Mouse (Mus musculus): ENCODE measurements around the gene Gm9733. TPM values are rescaled to one million over a fixed set of nuclear protein-coding genes. Genes with fewer than 3 reads are reported as not detected.
"Not testable (repeated sequence)": the region's sequence is repeated elsewhere in the genome, so short reads cannot be mapped to it uniquely, and the experiment has no call there.

The Gm9733 gene
- not detected in 2 replicates for polyA plus RNA-seq (2014; fragmentation: Nextera tagmentation; extraction: Ambion mirVana)

DNA sequence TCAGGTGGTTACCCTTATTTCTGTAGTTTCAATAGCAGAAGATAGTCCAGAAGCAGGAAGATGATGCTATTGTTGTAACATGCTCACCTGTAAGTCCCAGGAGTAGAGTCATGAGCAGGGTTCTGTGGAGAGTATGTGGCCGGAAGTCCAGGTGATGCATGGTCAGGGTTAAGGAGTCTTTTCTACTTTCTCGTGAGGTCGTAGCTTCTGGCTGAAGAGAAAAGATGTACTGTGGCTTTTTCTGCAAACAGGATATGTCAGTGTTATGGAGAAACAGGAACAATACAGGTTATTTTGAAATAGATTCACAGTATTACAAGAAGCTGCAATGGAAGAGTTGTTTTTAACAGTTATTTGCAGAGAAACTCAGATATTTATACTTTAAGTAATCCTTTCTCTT is at the start of gene Gm9733:
Gene Gm9733, minus strand, starts transcription at position 240 of the 400 bp plus-strand sequence.
- 83% methylated on average over 3 of the region's 3 CpGs for WGBS

DNA sequence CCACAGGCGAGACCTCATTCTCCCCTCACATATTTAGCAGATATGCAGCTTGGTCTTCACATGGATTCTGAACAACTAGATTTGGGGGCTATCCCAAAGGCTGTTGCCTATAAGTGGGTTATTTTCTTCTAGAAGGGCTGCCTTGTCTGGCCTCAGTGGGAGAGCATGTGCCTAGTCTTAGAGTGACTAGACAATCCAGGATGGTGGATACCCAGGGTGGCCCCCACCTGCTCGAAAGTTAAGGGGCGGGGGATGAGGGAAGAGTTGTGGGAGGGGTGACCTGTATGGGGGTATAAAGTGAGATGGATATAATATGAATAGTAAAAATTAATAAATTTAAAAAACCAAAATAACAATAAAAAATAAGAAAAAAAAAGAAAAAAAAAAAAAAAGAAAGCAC is 23.6 kb upstream of the Gm9733 start:
- H3K4me1 ChIP-seq (ENCODE audit: control insufficient read depth, insufficient read depth, low read length); H3K4me2 ChIP-seq (ENCODE audit: low read length); ATAC-seq; H3K9me3 ChIP-seq (replicated peaks; ENCODE audit: control insufficient read depth, low read length); H3K4me3 ChIP-seq (ENCODE audit: low read depth, low read length); DNase-seq (ENCODE audit: low spot score); H3K9ac ChIP-seq (ENCODE audit: low read length); H3K27ac ChIP-seq (ENCODE audit: low read depth, low read length); H3K27me3 ChIP-seq (replicated peaks; ENCODE audit: control insufficient read depth, insufficient read depth, low read length); H3K36me3 ChIP-seq (ENCODE audit: control insufficient read depth, insufficient read depth, low read length): not testable (repeated sequence)
- 80% methylated on average over 3 of the region's 3 CpGs for WGBS

More for the DNA sequence above, at the start of gene Gm9733:
- DNase-seq (ENCODE audit: low spot score), result no peak
- H3K9me3 ChIP-seq (replicated peaks; ENCODE audit: control insufficient read depth, low read length), result no peaks in the 10 kb centered on the region
- no peaks in the 10 kb centered on the region for H3K36me3 ChIP-seq (ENCODE audit: control insufficient read depth, insufficient read depth, low read length)
- H3K4me1 ChIP-seq (ENCODE audit: control insufficient read depth, insufficient read depth, low read length), result no peaks in the 10 kb centered on the region
- ATAC-seq, result no peak
- no peak within 1 kb of the TSS for H3K9ac ChIP-seq (ENCODE audit: low read length)
- H3K27me3 ChIP-seq (replicated peaks; ENCODE audit: control insufficient read depth, insufficient read depth, low read length), result no peaks in the 10 kb centered on the region
- no peak within 1 kb of the TSS for H3K4me3 ChIP-seq (ENCODE audit: low read depth, low read length)
- no peak within 1 kb of the TSS for H3K4me2 ChIP-seq (ENCODE audit: low read length)
- H3K27ac ChIP-seq (ENCODE audit: low read depth, low read length), result no peak within 1 kb of the TSS

DNA sequence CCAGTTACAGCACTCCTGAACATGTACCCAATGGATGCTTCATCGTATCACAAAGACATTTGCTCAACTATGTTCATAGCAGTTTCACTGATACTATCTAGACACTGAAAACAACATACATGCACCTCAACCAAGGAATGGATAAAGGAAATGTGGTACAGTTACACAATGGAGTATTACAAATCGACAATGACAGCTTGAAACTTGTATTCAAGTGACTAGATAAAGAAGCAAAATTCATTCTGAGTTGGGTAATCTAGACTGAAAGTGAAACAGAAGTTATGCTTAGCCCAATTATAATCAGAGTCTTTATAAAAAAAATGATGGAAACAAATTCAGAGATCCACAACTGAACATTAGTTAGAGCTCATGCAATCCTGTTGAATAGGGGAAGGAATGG is 18.2 kb upstream of the Gm9733 start:
- H3K4me3 ChIP-seq (ENCODE audit: low read depth, low read length); H3K4me2 ChIP-seq (ENCODE audit: low read length); H3K27me3 ChIP-seq (replicated peaks; ENCODE audit: control insufficient read depth, insufficient read depth, low read length); DNase-seq (ENCODE audit: low spot score); H3K9me3 ChIP-seq (replicated peaks; ENCODE audit: control insufficient read depth, low read length); H3K9ac ChIP-seq (ENCODE audit: low read length); H3K36me3 ChIP-seq (ENCODE audit: control insufficient read depth, insufficient read depth, low read length); H3K27ac ChIP-seq (ENCODE audit: low read depth, low read length); ATAC-seq; H3K4me1 ChIP-seq (ENCODE audit: control insufficient read depth, insufficient read depth, low read length): not testable (repeated sequence)
- 88% methylated on average over 1 of the region's 2 CpGs for WGBS

DNA sequence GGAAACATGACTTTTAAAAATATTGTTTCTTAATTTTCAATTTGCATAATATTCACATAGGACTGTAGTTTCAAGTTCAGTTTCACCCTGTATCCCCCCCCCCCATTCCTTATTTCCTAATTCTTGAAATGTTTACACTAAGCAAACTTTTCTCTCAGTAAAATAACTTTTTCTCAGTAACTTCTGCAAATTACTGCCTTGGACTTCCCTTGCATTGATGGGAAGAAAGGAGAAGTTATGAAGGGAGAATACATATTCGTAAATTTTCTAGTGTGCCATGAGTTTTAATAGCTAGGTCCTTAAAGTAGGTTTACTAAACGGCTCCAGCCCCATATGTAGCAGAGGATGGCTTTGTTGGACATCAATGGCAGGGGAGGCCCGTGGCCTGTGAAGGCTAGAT is 13.5 kb upstream of the Gm9733 start:
- H3K4me1 ChIP-seq (ENCODE audit: control insufficient read depth, insufficient read depth, low read length); ATAC-seq; H3K9ac ChIP-seq (ENCODE audit: low read length); DNase-seq (ENCODE audit: low spot score); H3K4me3 ChIP-seq (ENCODE audit: low read depth, low read length); H3K4me2 ChIP-seq (ENCODE audit: low read length); H3K9me3 ChIP-seq (replicated peaks; ENCODE audit: control insufficient read depth, low read length); H3K27me3 ChIP-seq (replicated peaks; ENCODE audit: control insufficient read depth, insufficient read depth, low read length); H3K36me3 ChIP-seq (ENCODE audit: control insufficient read depth, insufficient read depth, low read length); H3K27ac ChIP-seq (ENCODE audit: low read depth, low read length): not testable (repeated sequence)
- 70% methylated on average over 3 of the region's 3 CpGs for WGBS

DNA sequence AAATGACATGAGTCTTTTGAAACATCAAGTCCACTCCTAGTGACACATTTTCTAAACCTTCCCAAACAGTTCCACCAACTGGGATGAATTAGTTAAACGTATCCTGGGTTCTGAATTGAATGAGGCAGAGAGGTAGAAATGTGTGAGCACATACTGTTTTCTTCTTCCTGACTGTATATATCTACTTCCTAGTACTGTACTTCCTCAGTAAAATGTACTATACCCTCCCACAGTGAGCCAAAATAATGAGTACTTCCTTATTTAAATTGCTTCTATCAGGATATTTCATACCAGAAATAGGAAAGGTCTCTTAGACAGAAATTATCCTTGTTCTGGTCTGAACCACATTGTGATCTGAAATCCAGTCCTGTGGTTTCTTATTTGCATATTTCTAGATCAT is 8.2 kb upstream of the Gm9733 start:
- Histone ChIP-seq H3K4me2 (ENCODE audit: low read length) (no peak overlapping the region), H3K27ac (ENCODE audit: low read depth, low read length) (no peak overlapping the region), H3K4me1 (ENCODE audit: control insufficient read depth, insufficient read depth, low read length) (no peaks in the 10 kb centered on the region), H3K9me3 (replicated peaks; ENCODE audit: control insufficient read depth, low read length) (no peaks in the 10 kb centered on the region), H3K27me3 (replicated peaks; ENCODE audit: control insufficient read depth, insufficient read depth, low read length) (no peaks in the 10 kb centered on the region), H3K4me3 (ENCODE audit: low read depth, low read length) (no peak overlapping the region), H3K9ac (ENCODE audit: low read length) (no peak overlapping the region), H3K36me3 (ENCODE audit: control insufficient read depth, insufficient read depth, low read length) (no peaks in the 10 kb centered on the region)
- WGBS, result 75% methylated on average over 1 of the region's 1 CpGs
- DNase-seq (ENCODE audit: low spot score) (no peak), ATAC-seq (no peak)

DNA sequence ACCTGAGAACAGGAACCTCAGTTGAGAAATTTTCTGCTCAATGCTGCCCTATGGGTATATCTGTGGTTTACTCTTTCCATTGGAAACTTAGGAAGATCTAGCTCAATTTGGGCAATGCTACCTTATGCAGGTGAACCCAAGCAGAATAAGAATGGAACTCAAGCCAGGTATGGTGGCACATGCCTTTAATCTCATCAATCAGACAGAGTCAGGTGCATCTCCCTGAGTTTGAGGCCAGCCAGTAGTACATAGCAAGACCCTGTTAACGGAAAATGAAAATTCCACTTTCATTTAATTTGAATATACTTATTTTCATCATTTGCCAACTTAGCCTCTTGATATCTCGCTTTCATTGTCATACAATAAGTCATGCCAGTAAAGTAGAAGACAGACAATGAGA is 2.1 kb upstream of the Gm9733 start:
- 69% methylated on average over 2 of the region's 2 CpGs for WGBS
- Histone ChIP-seq H3K36me3 (ENCODE audit: control insufficient read depth, insufficient read depth, low read length) (no peaks in the 10 kb centered on the region), H3K9me3 (replicated peaks; ENCODE audit: control insufficient read depth, low read length) (no peaks in the 10 kb centered on the region), H3K4me1 (ENCODE audit: control insufficient read depth, insufficient read depth, low read length) (no peaks in the 10 kb centered on the region), H3K27ac (ENCODE audit: low read depth, low read length) (no peak overlapping the region), H3K9ac (ENCODE audit: low read length) (no peak overlapping the region), H3K4me3 (ENCODE audit: low read depth, low read length) (no peak overlapping the region), H3K27me3 (replicated peaks; ENCODE audit: control insufficient read depth, insufficient read depth, low read length) (no peaks in the 10 kb centered on the region), H3K4me2 (ENCODE audit: low read length) (no peak overlapping the region)
- no peak for DNase-seq (ENCODE audit: low spot score)
- ATAC-seq, result no peak

DNA sequence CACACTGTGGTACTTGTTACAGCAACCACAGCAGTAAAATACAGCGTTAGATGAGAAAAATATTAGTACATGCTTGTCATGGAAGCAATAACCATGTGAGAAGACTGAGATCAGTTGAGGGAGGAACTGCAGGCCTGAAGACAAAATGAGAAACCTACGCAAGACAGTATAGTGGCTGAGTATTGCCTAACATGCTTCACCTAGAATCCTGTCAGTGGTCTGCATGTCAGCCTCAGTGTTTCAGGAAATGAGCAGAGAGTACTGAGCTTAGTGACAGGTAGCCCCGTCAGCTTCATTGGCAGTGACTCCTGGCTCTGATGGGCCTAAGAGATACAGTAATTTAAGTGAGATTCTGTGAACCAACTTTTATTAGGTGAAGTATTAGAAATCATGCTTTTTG is 557 bp downstream of the Gm9733 start:
- Histone ChIP-seq H3K27ac (ENCODE audit: low read depth, low read length) (no peak overlapping the region), H3K27me3 (replicated peaks; ENCODE audit: control insufficient read depth, insufficient read depth, low read length) (no peaks in the 10 kb centered on the region), H3K4me3 (ENCODE audit: low read depth, low read length) (no peak overlapping the region), H3K4me2 (ENCODE audit: low read length) (no peak overlapping the region), H3K9me3 (replicated peaks; ENCODE audit: control insufficient read depth, low read length) (no peaks in the 10 kb centered on the region), H3K4me1 (ENCODE audit: control insufficient read depth, insufficient read depth, low read length) (no peaks in the 10 kb centered on the region), H3K36me3 (ENCODE audit: control insufficient read depth, insufficient read depth, low read length) (no peaks in the 10 kb centered on the region), H3K9ac (ENCODE audit: low read length) (no peak overlapping the region)
- ATAC-seq (no peak), DNase-seq (ENCODE audit: low spot score) (no peak)
- WGBS, result 69% methylated on average over 3 of the region's 3 CpGs

DNA sequence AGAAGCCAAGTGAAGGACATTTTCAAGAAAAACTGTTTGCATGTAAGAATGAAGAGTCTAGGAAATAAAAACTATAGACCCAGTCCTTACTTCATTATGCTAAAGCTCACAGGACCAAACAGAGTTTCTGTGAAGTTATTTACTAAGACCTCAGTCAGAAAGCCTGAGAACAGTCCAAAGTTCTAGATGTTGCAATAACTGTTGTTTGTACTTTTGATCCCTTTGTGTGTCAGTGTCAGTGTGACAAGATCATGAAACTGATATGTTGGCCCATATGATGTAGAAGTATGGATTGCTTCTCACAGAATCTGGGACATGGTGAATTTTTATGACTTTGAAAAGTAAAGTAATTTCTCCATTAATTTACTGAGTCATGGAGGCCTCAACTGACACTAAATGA is 2.6 kb downstream of the Gm9733 start:
- no peaks in the 10 kb centered on the region for H3K9me3 ChIP-seq (replicated peaks; ENCODE audit: control insufficient read depth, low read length)
- H3K27me3 ChIP-seq (replicated peaks; ENCODE audit: control insufficient read depth, insufficient read depth, low read length), result no peaks in the 10 kb centered on the region
- no peaks in the 10 kb centered on the region for H3K4me1 ChIP-seq (ENCODE audit: control insufficient read depth, insufficient read depth, low read length)
- no peak overlapping the region for H3K27ac ChIP-seq (ENCODE audit: low read depth, low read length)
- DNase-seq (ENCODE audit: low spot score), result no peak
- no peak overlapping the region for H3K4me3 ChIP-seq (ENCODE audit: low read depth, low read length)
- H3K4me2 ChIP-seq (ENCODE audit: low read length), result no peak overlapping the region
- H3K36me3 ChIP-seq (ENCODE audit: control insufficient read depth, insufficient read depth, low read length), result no peaks in the 10 kb centered on the region
- H3K9ac ChIP-seq (ENCODE audit: low read length), result no peak overlapping the region
- no peak for ATAC-seq

DNA sequence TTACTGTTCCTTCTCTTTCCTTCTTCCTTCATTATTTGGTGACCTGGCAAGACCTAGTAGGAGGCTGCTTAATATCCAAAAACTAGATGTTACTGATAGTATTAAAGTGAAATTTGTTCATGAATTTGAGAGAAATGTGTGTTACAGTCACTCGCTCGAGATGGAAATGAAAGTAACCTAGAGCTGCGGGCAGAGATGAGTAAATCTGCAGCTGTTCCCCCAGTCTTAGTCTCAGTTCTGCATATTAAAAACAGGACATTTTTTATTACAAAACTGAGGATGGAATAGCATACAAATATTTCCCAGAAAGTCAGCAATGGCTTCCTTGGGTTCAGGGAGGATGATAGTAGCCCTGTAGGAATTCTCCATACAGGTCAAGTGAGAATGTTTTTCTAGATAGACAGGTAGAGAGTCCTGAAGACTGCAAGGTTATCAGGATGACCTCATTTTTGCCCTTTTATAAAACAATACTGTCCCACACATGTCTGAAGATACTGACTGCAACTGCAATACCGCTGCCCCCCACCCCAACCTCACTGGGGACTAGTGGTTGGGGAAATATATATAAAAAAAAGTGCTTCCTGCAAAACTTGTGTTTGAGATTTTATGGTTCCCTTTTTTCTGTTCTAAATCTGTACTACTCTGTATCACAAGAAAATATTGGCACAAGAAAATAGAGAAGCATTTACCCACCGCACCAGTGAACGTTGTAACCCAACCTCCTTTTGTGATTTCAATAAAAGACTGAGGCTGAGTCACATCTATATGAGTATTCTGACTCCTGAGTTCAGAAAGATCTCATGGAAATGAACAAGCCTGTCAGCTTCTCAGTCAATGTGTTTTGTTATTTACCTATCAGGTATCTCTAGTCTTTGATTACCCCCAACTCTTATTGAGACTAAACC is 47.4 kb downstream of the Gm9733 start:
- no peaks in the 10 kb centered on the region for H3K36me3 ChIP-seq (ENCODE audit: control insufficient read depth, insufficient read depth, low read length)
- WGBS, result 87% methylated on average over 6 of the region's 6 CpGs

More for the DNA sequence above, 47.4 kb downstream of the Gm9733 start:
- Histone ChIP-seq H3K4me2 (ENCODE audit: low read length) (no peak overlapping the region), H3K27me3 (replicated peaks; ENCODE audit: control insufficient read depth, insufficient read depth, low read length) (no peaks in the 10 kb centered on the region), H3K4me1 (ENCODE audit: control insufficient read depth, insufficient read depth, low read length) (no peaks in the 10 kb centered on the region), H3K9me3 (replicated peaks; ENCODE audit: control insufficient read depth, low read length) (no peaks in the 10 kb centered on the region), H3K4me3 (ENCODE audit: low read depth, low read length) (no peak overlapping the region), H3K9ac (ENCODE audit: low read length) (no peak overlapping the region), H3K27ac (ENCODE audit: low read depth, low read length) (no peak overlapping the region)
- ATAC-seq, result no peak
- DNase-seq (ENCODE audit: low spot score), result no peak

All from forebrain, embryonic 14.5 days (tissue).